Mouse (Mus musculus) neural tube, embryonic 13.5 days (tissue): ENCODE results near the gene Fank1. TPM values are rescaled to one million over a fixed set of nuclear protein-coding genes. Genes with fewer than 3 reads are reported as not detected.
"Not testable (repeated sequence)": the region's sequence is repeated elsewhere in the genome, so short reads cannot be mapped to it uniquely, and the experiment has no call there.

Source experiments
- ATAC-seq: fragments of 200-750 bp; cut with Nextera tagmentation; 2 replicates; pipeline ENCODE4 v1.8.0; 2017; ENCODE audit warnings: low read depth, mild to moderate bottlenecking, moderate TSS enrichment, moderate library complexity
- H3K27ac ChIP-seq: fragments of 300-500 bp; sonication (generic); replicated peaks from 2 replicates; pipeline ENCODE4 v1.5.1; 2015; ENCODE audit warnings: moderate library complexity, mild to moderate bottlenecking, inconsistent platforms
- H3K27me3 ChIP-seq: fragments of 300-500 bp; sonication (generic); 2 replicates; pipeline ENCODE4 v1.6.1; 2015; ENCODE audit warnings: mild to moderate bottlenecking, inconsistent platforms
- H3K36me3 ChIP-seq: fragments of 300-500 bp; sonication (generic); 2 replicates; pipeline ENCODE4 v1.6.1; 2015; ENCODE audit warnings: mild to moderate bottlenecking, inconsistent platforms
- H3K4me1 ChIP-seq: fragments of 300-500 bp; sonication (generic); replicated peaks from 2 replicates; pipeline ENCODE4 v1.6.1; 2015; ENCODE audit warnings: inconsistent platforms
- H3K4me2 ChIP-seq: fragments of 300-500 bp; sonication (generic); 2 replicates; pipeline ENCODE4 v1.6.1; 2015; ENCODE audit warnings: inconsistent platforms, mild to moderate bottlenecking, moderate library complexity
- H3K4me3 ChIP-seq: fragments of 300-500 bp; sonication (generic); 2 replicates; pipeline ENCODE4 v1.5.1; 2015; ENCODE audit warnings: mild to moderate bottlenecking, inconsistent platforms
- H3K9ac ChIP-seq: fragments of 300-500 bp; sonication (generic); 2 replicates; pipeline ENCODE4 v1.6.1; 2015; ENCODE audit warnings: moderate library complexity, mild to moderate bottlenecking, inconsistent platforms
- H3K9me3 ChIP-seq: fragments of 300-500 bp; sonication (generic); 2 replicates; pipeline ENCODE4 v1.6.1; 2016; ENCODE audit warnings: inconsistent platforms
- WGBS: fragments of 180-500 bp; shearing (Covaris S2); methylation state at CpG from one replicate; pipeline ENCODE4 v1.1.7; 2015; 5-methylcytosine and 5-hydroxymethylcytosine counted together
- polyA plus RNA-seq: library from polyadenylated mRNA; unstranded; fragments of >200 nt; fragmentation: Nextera tagmentation; extraction: Ambion mirVana; gene quantifications from 2 replicates; pipeline ENCODE4 v1.2.1, GENCODE M21; 2015

The Fank1 gene
- polyA plus RNA-seq, 1 experiment from 2014 or later, result 2.9 TPM

DNA sequence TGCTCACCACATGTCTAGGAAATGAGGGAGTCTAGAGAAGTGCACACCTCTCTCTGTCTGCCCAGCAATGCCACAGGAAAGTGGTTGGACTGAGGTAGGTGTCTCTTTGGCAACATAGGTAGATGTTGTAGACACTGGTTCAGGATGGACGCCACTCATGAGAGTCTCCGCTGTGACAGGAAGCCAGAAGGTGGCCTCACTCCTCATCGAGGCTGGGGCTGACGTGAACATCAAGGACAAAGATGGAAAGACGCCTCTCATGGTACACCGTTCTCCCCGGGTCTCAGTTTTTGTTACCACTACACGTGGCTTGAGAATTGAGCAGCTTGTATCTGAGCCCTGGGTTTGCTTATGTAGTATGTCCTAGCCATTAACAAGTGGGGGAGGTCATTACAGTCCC is 103.1 kb downstream of the Fank1 start:
- H3K27me3 ChIP-seq, result no peaks in the 10 kb centered on the region
- H3K36me3 ChIP-seq, result no peaks in the 10 kb centered on the region
- H3K27ac ChIP-seq, result no peak overlapping the region
- H3K9me3 ChIP-seq, result no peaks in the 10 kb centered on the region
- H3K9ac ChIP-seq, result no peak overlapping the region
- 94% methylated on average over 8 of the region's 8 CpGs for WGBS
- no peak overlapping the region for H3K4me3 ChIP-seq
- H3K4me1 ChIP-seq, result no peaks in the 10 kb centered on the region
- ATAC-seq, result no peak
- H3K4me2 ChIP-seq, result no peak overlapping the region

GRCm38 (mm10) chr7:133884759-133885431 is 108.2 kb downstream of the Fank1 start:
- H3K4me3 ChIP-seq, H3K9me3 ChIP-seq, H3K36me3 ChIP-seq, H3K27me3 ChIP-seq, H3K9ac ChIP-seq, H3K4me2 ChIP-seq, H3K4me1 ChIP-seq, H3K27ac ChIP-seq, ATAC-seq: not testable (repeated sequence)
- WGBS, result 63% methylated on average over 5 of the region's 9 CpGs

DNA sequence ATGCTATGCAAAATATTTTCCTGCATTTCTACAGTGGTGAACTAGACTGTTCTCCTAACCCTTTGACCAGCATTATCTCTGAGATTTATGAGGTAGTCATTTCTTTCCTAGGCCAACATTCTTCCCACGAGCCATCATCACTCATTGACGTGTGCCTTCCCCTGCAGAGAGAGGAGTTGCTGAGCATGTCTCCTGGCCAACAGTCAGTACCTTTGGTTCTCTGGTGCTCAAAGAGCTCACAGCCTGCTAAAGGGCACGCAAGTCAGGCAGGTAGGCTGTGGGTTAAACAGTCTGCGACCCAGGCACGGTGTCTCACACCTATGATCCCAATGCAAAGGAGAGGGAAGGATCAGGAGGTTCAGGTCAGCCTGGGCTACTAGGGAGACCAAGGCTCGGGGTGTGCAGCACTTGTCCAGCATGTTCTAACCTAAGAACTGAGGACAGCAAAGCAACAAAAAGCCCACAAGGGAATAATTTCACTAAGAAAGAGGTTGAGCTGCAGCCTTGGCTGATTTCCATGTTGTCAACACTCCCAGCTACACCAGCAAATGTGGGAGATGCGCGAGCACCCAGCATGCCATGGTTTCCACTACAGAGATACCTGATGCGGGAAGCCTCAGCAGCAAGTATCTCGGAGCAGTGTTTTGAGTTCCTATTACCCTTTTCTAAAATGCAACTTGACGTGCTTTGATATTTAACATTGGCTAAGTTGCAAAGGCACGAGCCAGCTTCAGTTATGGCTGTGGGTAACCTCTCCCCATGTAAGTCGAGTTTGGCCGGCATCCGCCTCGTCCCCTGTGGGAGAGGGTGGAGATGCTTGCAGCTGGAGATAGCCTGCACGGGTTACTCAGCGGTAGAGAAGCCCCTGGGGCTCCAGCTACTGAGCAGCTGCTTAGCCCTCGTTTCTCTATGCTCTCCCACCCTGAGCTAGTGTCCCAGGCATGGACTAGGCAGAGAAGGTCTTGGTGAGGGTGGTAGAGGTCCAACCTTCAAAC is 112.6 kb downstream of the Fank1 start:
- H3K36me3 ChIP-seq, result no peaks in the 10 kb centered on the region
- H3K4me1 ChIP-seq, result no peaks in the 10 kb centered on the region
- no peak overlapping the region for H3K27ac ChIP-seq
- no peaks in the 10 kb centered on the region for H3K27me3 ChIP-seq
- no peak for ATAC-seq
- WGBS, result 85% methylated on average over 19 of the region's 19 CpGs
- no peak overlapping the region for H3K4me3 ChIP-seq
- no peak overlapping the region for H3K4me2 ChIP-seq
- no peaks in the 10 kb centered on the region for H3K9me3 ChIP-seq
- no peak overlapping the region for H3K9ac ChIP-seq

- Histone ChIP-seq H3K4me1 (no peaks in the 10 kb centered on the region), H3K9ac (no peak overlapping the region), H3K27me3 (no peaks in the 10 kb centered on the region), H3K4me2 (no peak overlapping the region), H3K4me3 (no peak overlapping the region), H3K27ac (no peak overlapping the region), H3K36me3 (no peaks in the 10 kb centered on the region), H3K9me3 (no peaks in the 10 kb centered on the region)
- WGBS, result 88% methylated on average over 4 of the region's 4 CpGs
- no peak for ATAC-seq
Observed at GRCm38 (mm10) chr7:133889986-133890385, 113.3 kb downstream of the Fank1 start.

DNA sequence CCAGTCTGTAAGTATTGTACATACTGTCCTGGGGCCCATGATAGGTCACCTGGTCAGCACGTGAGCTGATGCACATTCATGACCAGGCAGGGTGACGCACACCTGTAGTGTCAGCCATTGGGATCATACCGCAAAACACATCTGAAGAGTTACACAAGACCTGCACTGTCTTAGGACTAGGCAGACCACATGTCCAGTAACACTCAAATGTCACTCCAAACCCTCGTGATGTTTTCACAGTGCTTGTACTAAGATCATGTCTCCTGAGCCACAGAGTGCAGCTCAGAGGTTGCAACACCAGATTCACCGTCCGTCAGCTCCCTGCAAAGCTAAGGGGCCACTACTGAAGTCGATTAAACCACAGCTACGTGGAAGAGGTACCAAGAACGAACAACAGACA is 114.6 kb downstream of the Fank1 start:
- Histone ChIP-seq H3K27ac (no peak overlapping the region), H3K4me1 (no peaks in the 10 kb centered on the region), H3K27me3 (no peaks in the 10 kb centered on the region), H3K36me3 (no peaks in the 10 kb centered on the region), H3K9me3 (no peaks in the 10 kb centered on the region), H3K4me2 (no peak overlapping the region), H3K9ac (no peak overlapping the region), H3K4me3 (no peak overlapping the region)
- no peak for ATAC-seq
- WGBS, result 91% methylated on average over 9 of the region's 9 CpGs

DNA sequence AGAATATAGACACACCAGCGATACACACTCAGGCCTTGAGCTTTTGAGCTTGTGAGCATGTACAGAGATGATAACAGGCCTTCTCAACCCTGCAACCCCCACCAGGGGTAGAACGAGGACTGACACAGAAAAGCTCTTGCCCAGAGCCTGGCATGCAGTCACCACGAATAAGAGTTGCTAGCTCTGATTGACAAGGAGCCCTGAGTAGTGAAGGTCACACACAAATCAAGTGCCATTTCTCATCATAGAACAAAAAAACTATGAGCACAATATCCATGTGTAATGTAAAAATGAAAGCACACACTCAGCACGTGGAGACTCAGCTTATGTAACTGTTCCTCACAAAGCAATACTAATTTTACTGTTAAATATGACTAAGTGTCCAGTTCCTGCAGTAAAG is 115.1 kb downstream of the Fank1 start:
- Histone ChIP-seq H3K4me1 (no peaks in the 10 kb centered on the region), H3K9me3 (no peaks in the 10 kb centered on the region), H3K27ac (no peak overlapping the region), H3K9ac (no peak overlapping the region), H3K4me3 (no peak overlapping the region), H3K27me3 (no peaks in the 10 kb centered on the region), H3K36me3 (no peaks in the 10 kb centered on the region), H3K4me2 (no peak overlapping the region)
- 73% methylated on average over 4 of the region's 4 CpGs for WGBS
- no peak for ATAC-seq

- no peak for ATAC-seq
- WGBS, result 88% methylated on average over 4 of the region's 4 CpGs
Observed at GRCm38 (mm10) chr7:133899391-133899790, 122.7 kb downstream of the Fank1 start.

GRCm38 (mm10) chr7:133908966-133909365 is 132.3 kb downstream of the Fank1 start:
- Histone ChIP-seq H3K36me3 (no peaks in the 10 kb centered on the region), H3K4me2 (no peak overlapping the region), H3K4me1 (peaks cover 6% of the 10 kb centered on the region), H3K27me3 (peaks cover 11% of the 10 kb centered on the region; the same call in 1 of the 2 replicates), H3K9ac (no peak overlapping the region), H3K27ac (no peak overlapping the region), H3K9me3 (peaks cover 11% of the 10 kb centered on the region), H3K4me3 (no peak overlapping the region)
- ATAC-seq, result no peak
- whole genome bisulfite sequencing, result 93% methylated on average over 4 of the region's 4 CpGs

More at GRCm38 (mm10) chr7:133899391-133899790, 122.7 kb downstream of the Fank1 start:
- no peak overlapping the region for H3K9ac ChIP-seq
- H3K36me3 ChIP-seq, result no peaks in the 10 kb centered on the region
- H3K4me1 ChIP-seq, result no peaks in the 10 kb centered on the region
- no peak overlapping the region for H3K4me3 ChIP-seq
- no peaks in the 10 kb centered on the region for H3K9me3 ChIP-seq
- H3K27me3 ChIP-seq, result no peaks in the 10 kb centered on the region
- no peak overlapping the region for H3K4me2 ChIP-seq
- no peak overlapping the region for H3K27ac ChIP-seq

DNA sequence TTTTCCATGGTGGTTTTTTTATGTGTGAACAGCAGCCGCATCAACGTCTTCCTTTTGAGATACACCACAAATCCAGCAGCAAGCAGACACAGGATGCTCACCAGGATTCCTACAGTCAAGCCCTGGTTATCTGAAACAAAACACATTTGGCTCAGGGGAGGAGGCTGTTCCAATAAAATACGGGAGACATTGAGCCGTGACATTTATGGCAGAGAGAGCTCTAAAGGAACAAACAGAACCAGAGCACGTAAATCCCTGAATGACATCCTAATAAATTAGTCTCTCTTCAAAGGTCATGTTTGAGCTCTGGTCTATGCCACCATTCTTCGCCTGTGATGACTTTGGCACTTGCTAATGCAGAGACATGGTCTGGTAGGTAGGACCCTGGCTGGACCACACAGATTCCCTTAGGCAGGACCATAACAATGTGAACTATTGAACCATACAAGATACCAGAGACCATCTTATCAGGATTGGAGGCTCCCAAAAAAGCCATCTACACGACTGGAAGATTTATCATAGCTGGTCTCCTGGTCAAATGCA is 133.2 kb downstream of the Fank1 start:
- Histone ChIP-seq H3K4me2 (no peak overlapping the region), H3K36me3 (no peaks in the 10 kb centered on the region), H3K27me3 (peaks cover 11% of the 10 kb centered on the region; the same call in 1 of the 2 replicates), H3K9me3 (peaks cover 10% of the 10 kb centered on the region), H3K9ac (no peak overlapping the region), H3K4me3 (no peak overlapping the region), H3K27ac (no peak overlapping the region), H3K4me1 (peaks cover 6% of the 10 kb centered on the region)
- 16% methylated on average over 7 of the region's 7 CpGs for WGBS
- ATAC-seq, result no peak; the same call in 1 of the 2 replicates

GRCm38 (mm10) chr7:133911881-133912280 is 135.2 kb downstream of the Fank1 start:
- Histone ChIP-seq H3K27ac (no peak overlapping the region), H3K4me3 (no peak overlapping the region), H3K4me1 (peaks cover 6% of the 10 kb centered on the region), H3K9me3 (peaks cover 5% of the 10 kb centered on the region; the same call in 1 of the 2 replicates), H3K4me2 (no peak overlapping the region), H3K36me3 (no peaks in the 10 kb centered on the region), H3K9ac (no peak overlapping the region), H3K27me3 (peaks cover 11% of the 10 kb centered on the region; the same call in 1 of the 2 replicates)
- ATAC-seq, result no peak
- 83% methylated on average over 3 of the region's 3 CpGs for whole genome bisulfite sequencing

GRCm38 (mm10) chr7:133916230-133916629 is 139.6 kb downstream of the Fank1 start:
- H3K4me1 ChIP-seq, result no peaks in the 10 kb centered on the region
- 91% methylated on average over 9 of the region's 9 CpGs for whole genome bisulfite sequencing
- ATAC-seq, result no peak

DNA sequence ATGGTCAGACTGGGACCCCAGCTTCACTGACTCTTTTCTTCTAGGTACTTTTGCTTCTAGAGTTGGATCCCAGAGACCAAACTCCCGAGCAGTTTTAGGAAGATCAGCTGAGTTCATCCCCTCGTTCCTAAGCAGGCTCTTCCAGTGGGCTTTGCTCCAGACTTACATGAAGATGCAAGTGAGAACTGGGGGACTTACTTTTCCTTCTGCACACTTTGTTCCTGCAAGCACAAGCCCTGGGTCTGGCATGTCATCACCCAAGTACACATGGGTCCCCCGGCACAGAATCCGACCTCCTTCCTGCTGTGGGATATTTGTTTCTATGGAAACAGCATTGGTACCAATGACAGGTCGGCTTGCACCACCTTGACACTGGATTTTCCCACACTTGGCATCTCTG is 142.6 kb downstream of the Fank1 start:
- H3K4me2 ChIP-seq, result no peak overlapping the region
- peaks cover 5% of the 10 kb centered on the region; the same call in 1 of the 2 replicates for H3K9me3 ChIP-seq
- H3K4me3 ChIP-seq, result no peak overlapping the region
- H3K4me1 ChIP-seq, result no peaks in the 10 kb centered on the region
- WGBS, result 62% methylated on average over 5 of the region's 5 CpGs
- H3K9ac ChIP-seq, result no peak overlapping the region
- H3K27me3 ChIP-seq, result no peaks in the 10 kb centered on the region
- H3K27ac ChIP-seq, result no peak overlapping the region
- no peak for ATAC-seq
- no peaks in the 10 kb centered on the region for H3K36me3 ChIP-seq

More at GRCm38 (mm10) chr7:133916230-133916629, 139.6 kb downstream of the Fank1 start:
- Histone ChIP-seq H3K4me3 (no peak overlapping the region), H3K4me2 (no peak overlapping the region), H3K9me3 (peaks cover 5% of the 10 kb centered on the region; the same call in 1 of the 2 replicates), H3K9ac (no peak overlapping the region), H3K27me3 (peaks cover 11% of the 10 kb centered on the region; the same call in 1 of the 2 replicates), H3K36me3 (no peaks in the 10 kb centered on the region), H3K27ac (no peak overlapping the region)
